Mouse (Mus musculus) T-helper 1 cell (primary cell): ENCODE measurements around the gene Gm16181.

Source experiments
- in situ Hi-C: fragments of 300-600 bp; cut with MboI, MseI; formaldehyde crosslinking; loops from one replicate; pipeline ENCODE4 v1.15.1; 2025; ENCODE audit warnings: high pct_unique_total_duplicates

The Gm16181 gene

GRCm38 (mm10) chr17:35232659-35233058, 12.0 kb downstream of the Gm16181 start:
- in situ Hi-C loops, result loop anchor here (5.0 kb wide), 1 partner anchor 60 kb away; no protein-coding TSS in a partner anchor

- in situ Hi-C loops, result loop anchor here (5.0 kb wide), 1 partner anchor 61 kb away; no protein-coding TSS in a partner anchor
These were observed 12.7 kb downstream of the Gm16181 start, which contains the start of gene Atp6v1g2 for GRCm38 (mm10) chr17:35233114-35233980. Gene Atp6v1g2 (plus strand): TSS chr17:35233660.

GRCm38 (mm10) chr17:35234090-35234489, 13.5 kb downstream of the Gm16181 start:
- in situ Hi-C loops, result loop anchor here (5.0 kb wide), 1 partner anchor 62 kb away; no protein-coding TSS in a partner anchor

- in situ Hi-C loops, result loop anchor here (5.0 kb wide), 1 partner anchor 63 kb away; no protein-coding TSS in a partner anchor
These were observed 14.3 kb downstream of the Gm16181 start for GRCm38 (mm10) chr17:35234903-35235302.

- in situ Hi-C loops, result no loop called here
These were observed 15.2 kb downstream of the Gm16181 start, which contains the start of gene Nfkbil1 for GRCm38 (mm10) chr17:35235614-35236389. Gene Nfkbil1 (minus strand): TSS chr17:35235792.

- in situ Hi-C loops, result no loop called here
These were observed 15.7 kb downstream of the Gm16181 start for GRCm38 (mm10) chr17:35236390-35236746.

GRCm38 (mm10) chr17:35236996-35237395, 16.4 kb downstream of the Gm16181 start:
- in situ Hi-C loops, result no loop called here

- in situ Hi-C loops, result no loop called here
These were observed 16.9 kb downstream of the Gm16181 start for GRCm38 (mm10) chr17:35237504-35237903.

- in situ Hi-C loops, result no loop called here
These were observed 19.1 kb downstream of the Gm16181 start for GRCm38 (mm10) chr17:35239700-35240099.

GRCm38 (mm10) chr17:35240384-35241304, 20.0 kb downstream of the Gm16181 start:
- in situ Hi-C loops, result no loop called here

- in situ Hi-C loops, result no loop called here
These were observed 20.8 kb downstream of the Gm16181 start, which contains the start of gene Ddx39b for GRCm38 (mm10) chr17:35241305-35242014. Gene Ddx39b (plus strand): TSS chr17:35241746.

GRCm38 (mm10) chr17:35242015-35242941, 21.6 kb downstream of the Gm16181 start:
- in situ Hi-C loops, result no loop called here

GRCm38 (mm10) chr17:35243086-35243485, 22.5 kb downstream of the Gm16181 start:
- in situ Hi-C loops, result no loop called here

- in situ Hi-C loops, result no loop called here
These were observed 24.4 kb downstream of the Gm16181 start for GRCm38 (mm10) chr17:35244999-35245398.

- in situ Hi-C loops, result no loop called here
These were observed 25.3 kb downstream of the Gm16181 start for GRCm38 (mm10) chr17:35245731-35246623.

GRCm38 (mm10) chr17:35247144-35247543, 26.5 kb downstream of the Gm16181 start:
- in situ Hi-C loops, result no loop called here

GRCm38 (mm10) chr17:35248986-35249385, 28.4 kb downstream of the Gm16181 start:
- in situ Hi-C loops, result no loop called here
